Mouse (Mus musculus): Measurements from ENCODE around the gene Prss50.
A peak's percentile ranks its signal among the peaks of the same experiment; 100 is the strongest.

The Prss50 gene

GRCm38 (mm10) chr9:110875288-110875695 lies 17.5 kb downstream of the Prss50 start:
- DNase-seq: no peak

GRCm38 (mm10) chr9:110877353-110877752 lies 19.6 kb downstream of the Prss50 start:
- DNase-seq: no peak

DNA sequence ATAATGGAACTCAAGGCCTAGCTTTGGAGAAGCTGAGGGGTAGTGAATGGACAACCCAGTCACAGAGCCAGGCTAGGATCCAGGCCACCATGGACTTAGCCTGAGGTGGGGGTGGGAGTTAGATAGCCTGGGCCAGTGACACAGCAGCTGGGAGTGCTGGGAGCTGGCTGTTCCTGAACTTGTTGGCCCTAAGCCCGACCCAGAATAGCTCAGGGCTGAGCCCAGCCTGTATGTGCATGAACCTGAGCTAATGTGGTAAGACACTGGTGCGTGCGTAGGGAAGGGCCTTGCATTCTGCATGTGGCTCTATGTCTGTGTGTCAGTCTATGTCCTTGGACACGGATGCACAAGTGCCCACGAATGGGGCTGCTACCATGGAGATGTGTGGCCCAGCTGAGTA lies 20.1 kb downstream of the Prss50 start:
- DNase-seq: no peak

GRCm38 (mm10) chr9:110879191-110879920 lies 21.6 kb downstream of the Prss50 start, which contains the start of gene Als2cl:
Gene Als2cl, plus strand, starts transcription at chr9:110879870.
- DNase-seq: peak; percentile 22

- DNase-seq: peak; percentile 79
These were observed 22.3 kb downstream of the Prss50 start, which contains the start of gene Tmie for GRCm38 (mm10) chr9:110879998-110880561. Gene Tmie, minus strand, starts transcription at chr9:110880113.

DNA sequence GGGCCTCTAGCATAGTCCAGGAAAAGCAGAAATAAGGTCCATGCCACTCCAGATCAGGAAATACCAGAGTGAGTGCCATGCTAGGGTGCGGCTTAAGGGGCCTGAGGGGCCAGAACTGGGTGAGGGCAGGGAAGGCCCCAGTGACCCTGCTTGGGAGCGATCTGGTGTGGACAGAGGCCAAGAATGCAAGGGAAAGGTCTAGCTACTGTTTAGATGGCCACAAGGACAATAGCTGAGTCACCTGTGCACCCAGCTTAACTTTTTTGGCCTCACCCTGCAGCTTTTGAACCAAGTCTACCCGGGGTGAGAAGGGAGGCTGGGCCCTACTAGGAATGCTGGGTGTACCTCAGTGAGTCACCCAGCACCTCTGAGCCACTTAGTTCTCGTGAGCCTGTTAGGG lies 23.0 kb downstream of the Prss50 start:
- DNase-seq: no peak

GRCm38 (mm10) chr9:110881953-110882352 lies 24.2 kb downstream of the Prss50 start:
- no peak for DNase-seq

DNA sequence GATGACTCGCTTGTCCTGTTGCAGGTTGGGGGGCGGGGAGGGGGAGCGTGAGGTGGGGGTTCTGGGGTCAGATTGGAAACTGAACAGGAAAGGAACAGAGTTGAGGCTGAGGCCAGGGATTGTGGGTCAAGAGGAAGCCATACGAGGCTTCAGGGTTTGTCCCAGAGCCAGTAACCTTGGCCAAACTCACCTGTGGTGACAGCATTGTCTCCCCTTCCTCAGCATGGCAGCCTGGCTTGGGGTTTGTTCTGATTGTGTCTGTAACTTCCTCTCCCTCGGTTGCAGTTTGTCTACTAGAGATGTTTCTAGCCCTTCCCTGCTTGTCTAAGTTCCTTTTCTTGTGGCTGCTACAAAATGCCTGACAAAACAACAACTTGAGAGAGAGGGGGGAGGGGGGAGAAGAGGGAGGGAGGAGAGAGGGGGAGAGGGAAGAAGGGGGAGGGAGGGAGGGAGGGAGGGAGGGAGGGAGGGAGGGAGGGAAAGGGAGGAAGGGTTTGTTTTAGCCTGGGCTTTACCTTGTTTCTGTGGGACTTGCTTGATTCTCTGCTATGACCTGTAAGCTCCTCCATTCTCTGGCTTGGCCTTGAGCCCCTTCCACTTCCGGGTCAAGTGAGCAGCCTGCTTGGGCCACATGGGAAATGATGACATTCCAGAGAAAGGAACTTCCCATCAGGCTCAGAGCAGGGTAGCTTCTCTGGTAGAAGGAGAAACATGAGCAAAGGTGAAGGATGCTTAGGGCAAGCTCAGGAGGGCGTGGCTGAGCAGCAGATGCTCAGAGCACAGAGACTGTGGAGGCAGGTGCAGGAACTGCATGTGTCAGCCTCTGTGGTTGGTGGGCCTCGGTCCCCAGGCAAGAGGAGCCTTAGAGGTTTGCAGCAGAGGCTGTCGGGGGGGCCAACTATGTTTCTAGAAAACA lies 29.9 kb downstream of the Prss50 start:
- peak; percentile 78 for DNase-seq

GRCm38 (mm10) chr9:110888935-110889334 lies 31.2 kb downstream of the Prss50 start:
- no peak for DNase-seq

- peak; percentile 53 for DNase-seq
These were observed 32.4 kb downstream of the Prss50 start for GRCm38 (mm10) chr9:110890026-110890783.

DNA sequence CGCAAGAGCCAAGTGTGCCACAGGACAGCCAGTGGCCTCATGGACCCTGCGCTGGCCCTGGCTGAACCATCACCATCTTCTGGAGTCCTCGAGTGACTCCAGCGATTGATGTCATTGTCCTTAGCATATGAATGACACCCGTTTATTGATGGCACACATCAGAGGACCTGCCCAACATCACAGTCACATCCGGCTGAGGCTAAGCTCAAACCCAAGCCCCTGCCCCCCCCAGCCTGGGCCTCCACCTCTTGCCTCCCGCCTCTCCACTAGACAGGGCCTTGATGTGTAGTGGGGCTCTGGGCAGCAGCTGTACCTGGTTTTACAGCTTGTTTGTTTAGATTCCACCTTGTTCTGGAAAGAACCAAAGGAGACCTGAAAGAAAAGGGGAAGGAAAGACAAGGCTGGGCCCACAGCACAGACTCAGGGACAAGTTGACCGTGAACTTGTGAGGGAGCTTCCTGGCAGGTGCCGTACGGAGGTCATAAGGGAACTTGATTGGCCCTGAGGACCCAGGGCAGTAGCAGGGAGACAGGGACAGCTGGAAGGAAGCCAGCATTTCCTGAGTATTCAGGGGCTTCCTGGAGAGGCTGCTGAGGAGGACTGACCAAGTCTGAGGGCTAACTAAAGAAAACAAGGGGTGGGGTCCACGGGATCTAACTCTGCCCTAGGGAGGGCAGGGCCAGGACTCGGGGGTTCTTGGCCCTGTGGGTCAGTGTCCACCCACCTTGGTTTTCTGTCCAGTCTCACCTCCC lies 33.5 kb downstream of the Prss50 start:
- DNase-seq: peak; percentile 60

DNA sequence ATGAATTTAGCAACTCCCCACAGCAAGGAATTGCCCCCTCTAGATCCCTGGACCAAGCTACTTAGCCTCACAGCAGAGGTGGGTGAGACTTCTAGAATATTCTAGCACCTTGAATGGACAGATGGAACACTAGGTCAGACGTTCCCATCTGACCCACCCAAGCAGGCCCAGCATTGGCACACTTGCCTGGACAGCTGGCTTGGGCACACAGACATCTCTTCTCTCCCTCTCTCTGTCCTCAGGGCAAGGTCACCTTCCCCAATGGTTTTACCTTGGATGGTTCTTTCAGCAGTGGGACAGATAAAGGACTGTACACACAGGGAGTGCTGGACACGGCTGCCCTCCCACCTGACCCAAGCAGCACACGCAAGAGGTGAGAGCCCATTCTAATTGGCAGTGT lies 34.8 kb downstream of the Prss50 start:
- no peak for DNase-seq

DNA sequence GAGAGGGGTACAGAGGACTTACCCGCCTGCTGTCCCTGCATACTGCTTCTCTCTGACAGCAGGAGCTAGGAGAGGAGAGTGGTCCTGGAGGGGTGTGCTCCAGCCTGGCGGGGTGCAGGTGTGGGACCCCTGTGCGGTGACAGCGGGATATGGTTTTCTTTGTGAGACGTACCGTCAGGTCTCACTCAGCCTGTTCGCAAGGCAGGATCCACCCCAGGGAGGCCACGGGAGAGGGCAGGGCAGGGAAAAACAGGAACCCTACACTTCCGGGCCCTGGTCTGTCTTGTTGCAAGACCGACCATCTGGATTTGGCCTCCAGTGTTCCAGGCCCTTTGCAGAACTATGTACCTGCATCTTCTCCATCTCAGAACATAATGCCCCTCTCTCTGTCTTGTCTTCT lies 35.7 kb downstream of the Prss50 start:
- peak; percentile 29 for DNase-seq

DNA sequence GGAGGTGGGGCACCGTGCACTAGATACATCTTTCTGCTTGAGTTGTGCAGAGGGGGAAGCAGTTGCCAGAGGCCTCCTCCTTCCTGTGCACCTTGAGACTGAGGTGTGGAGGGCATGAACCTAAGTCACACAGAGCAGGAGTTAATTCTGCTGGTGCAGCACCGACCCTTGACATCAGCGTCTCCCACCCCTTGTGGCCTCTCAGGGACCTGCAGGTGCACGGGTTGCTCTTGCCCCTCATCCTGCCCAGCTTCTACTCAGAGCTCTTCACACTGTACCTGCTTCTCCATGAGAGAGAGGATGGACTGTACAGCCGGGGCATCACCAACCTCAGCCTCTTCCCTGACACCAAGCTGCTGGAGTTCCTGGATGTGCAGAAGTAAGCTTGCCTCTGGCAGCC lies 37.7 kb downstream of the Prss50 start:
- peak; percentile 90 for DNase-seq

- DNase-seq: no peak
These were observed 38.2 kb downstream of the Prss50 start for GRCm38 (mm10) chr9:110895994-110896393.

DNA sequence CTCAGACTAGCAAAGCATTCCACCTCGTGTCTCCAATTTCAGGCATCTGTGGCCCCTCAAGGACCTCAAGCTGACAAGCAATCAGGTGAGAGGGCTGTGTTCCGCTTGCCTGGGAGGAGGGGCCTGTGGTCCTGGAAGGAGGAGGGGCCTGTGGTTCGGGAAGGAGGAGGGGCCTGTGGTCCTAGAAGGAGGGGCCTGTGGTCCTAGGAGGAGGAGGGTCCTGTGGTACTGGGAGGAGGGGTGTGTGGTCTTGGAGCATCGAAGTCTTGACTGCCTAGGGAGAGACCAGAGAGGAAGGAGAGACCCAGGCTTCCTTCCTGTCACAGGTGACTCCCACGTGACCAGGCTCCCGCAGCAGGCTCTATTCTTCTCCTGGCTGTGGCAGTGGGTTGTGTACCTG lies 38.8 kb downstream of the Prss50 start:
- peak; percentile 84 for DNase-seq

DNA sequence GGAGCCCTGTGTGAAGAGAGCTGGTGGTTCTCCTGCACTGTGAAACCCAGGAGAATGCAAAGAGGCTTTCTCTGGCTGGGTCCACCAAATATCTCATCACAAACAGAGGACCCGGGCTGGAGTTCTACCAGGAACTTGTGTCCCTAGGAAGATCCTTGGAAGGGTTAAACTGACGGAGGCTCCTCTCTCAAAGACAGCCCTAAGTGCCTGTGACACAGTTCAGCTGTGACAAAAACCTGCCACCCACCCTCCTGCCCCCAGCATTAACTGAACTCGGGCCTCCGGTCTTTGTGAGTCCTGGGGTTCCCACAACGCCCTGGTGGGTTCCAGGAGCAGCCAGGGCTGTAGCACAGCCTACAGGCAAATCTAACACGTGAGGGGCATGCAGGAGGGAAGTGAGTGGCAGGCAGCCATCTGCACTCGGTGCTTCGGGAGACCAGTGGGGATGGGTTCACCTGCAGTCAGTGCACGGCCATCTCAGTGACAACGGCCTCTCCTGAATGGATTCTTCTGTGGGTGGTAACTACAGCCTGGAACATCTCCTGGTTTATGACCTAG lies 41.8 kb downstream of the Prss50 start:
- peak; percentile 53 for DNase-seq

- no peak for DNase-seq
These were observed 43.4 kb downstream of the Prss50 start for GRCm38 (mm10) chr9:110901204-110901603.

GRCm38 (mm10) chr9:110902271-110902670 lies 44.5 kb downstream of the Prss50 start:
- DNase-seq: no peak

- peak; percentile 61 for DNase-seq
These were observed 49.6 kb downstream of the Prss50 start for GRCm38 (mm10) chr9:110907201-110907837.

Measured in thymus, postnatal 4 days (tissue).